Mouse (Mus musculus): ENCODE measurements at regions not wholly inside any gene's neighbourhood (a gene's known extent, or its start where the extent isn't known, plus 50 kb on each side); places are given as distances from the start of the nearest gene placed in this dataset.

- 46% methylated on average over 5 of the region's 5 CpGs for WGBS
- DNase-seq (ENCODE audit: low read depth, low spot score), result no peak
Measured at GRCm38 (mm10) chr6:50046721-50047120, 63.3 kb upstream of the Mpp6 start.

GRCm38 (mm10) chr6:50052416-50052815, 57.6 kb upstream of the Mpp6 start:
- no peak for DNase-seq (ENCODE audit: low read depth, low spot score)

GRCm38 (mm10) chr6:50053086-50053485, 57.0 kb upstream of the Mpp6 start:
- WGBS, result 49% methylated on average over 2 of the region's 2 CpGs

More at GRCm38 (mm10) chr6:50052416-50052815, 57.6 kb upstream of the Mpp6 start:
- 71% methylated on average over 2 of the region's 2 CpGs for whole genome bisulfite sequencing

DNA sequence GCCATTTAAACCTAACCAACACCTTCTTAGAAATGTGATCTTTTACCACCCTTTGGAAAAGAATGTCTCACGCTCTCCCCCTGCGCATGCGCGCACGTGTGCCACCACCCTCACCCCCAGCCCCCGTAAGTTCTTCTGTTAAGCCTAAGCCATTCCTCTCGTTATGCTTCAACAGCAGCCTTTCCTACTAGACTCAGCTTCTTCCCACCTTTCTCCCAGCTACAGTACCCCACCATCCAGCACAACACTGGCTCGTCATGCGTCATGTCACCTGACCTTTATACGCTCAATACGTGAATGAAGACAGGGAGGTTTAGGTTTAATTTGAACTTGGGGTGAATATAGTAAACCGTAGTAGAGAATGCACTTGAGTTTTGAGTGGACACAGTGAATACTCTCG, 55.8 kb upstream of the Mpp6 start:
- 87% methylated on average over 13 of the region's 13 CpGs for WGBS
- DNase-seq (ENCODE audit: low read depth, low spot score), result no peak

More at GRCm38 (mm10) chr6:50053086-50053485, 57.0 kb upstream of the Mpp6 start:
- no peak for DNase-seq (ENCODE audit: low read depth, low spot score)

GRCm38 (mm10) chr6:50058596-50058995, 51.4 kb upstream of the Mpp6 start:
- WGBS, result 85% methylated on average over 11 of the region's 11 CpGs

DNA sequence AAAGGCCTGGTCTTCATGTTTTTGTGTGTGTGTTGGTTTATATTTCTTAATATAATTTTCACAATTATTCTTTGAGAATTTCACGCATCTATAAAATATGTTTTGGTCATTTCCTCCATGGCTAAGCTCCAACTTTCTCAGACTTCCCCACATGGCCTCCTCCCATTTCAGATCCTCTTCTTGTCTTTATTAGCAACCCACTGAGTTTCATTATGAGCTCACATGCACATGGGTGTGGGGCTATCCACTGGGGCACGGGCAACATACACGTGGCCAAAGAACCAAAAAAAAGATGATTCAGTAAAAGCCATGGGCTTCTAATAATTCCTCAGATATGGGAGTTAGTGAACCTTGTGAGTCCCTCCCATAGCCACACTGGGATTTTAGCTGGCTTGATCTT, 50.1 kb upstream of the Mpp6 start:
- DNase-seq (ENCODE audit: low read depth, low spot score), result no peak

More at GRCm38 (mm10) chr6:50058596-50058995, 51.4 kb upstream of the Mpp6 start:
- DNase-seq (ENCODE audit: low read depth, low spot score), result no peak

More for the DNA sequence above, 50.1 kb upstream of the Mpp6 start:
- WGBS, result 84% methylated on average over 3 of the region's 3 CpGs

Measured in large intestine, adult 2 months (tissue).